Mouse (Mus musculus) liver, embryonic 14.5 days (tissue): ENCODE data around the gene Pomc. TPM values are rescaled to one million over a fixed set of nuclear protein-coding genes. Genes with fewer than 3 reads are reported as not detected.

Experiments
- ATAC-seq: fragments of 200-750 bp; cut with Nextera tagmentation; 2 replicates; pipeline ENCODE4 v1.8.0; 2017; ENCODE audit warnings: moderate number of reproducible peaks, mild to moderate bottlenecking, moderate library complexity; ENCODE audit not compliant: insufficient read depth
- DNase-seq, 3 experiments: peaks; one replicate each; pipeline ENCODE4 v3.0.0-alpha.2; 2012 to 2013; ENCODE audit warnings: low read depth in 3 of 3, low spot score in 3 of 3
- H3K27ac ChIP-seq: fragments of 300-500 bp; sonication (generic); 2 replicates; pipeline ENCODE4 v1.5.1; 2014; ENCODE audit warnings: moderate library complexity, mild to moderate bottlenecking, control low read depth, inconsistent platforms
- H3K27me3 ChIP-seq: fragments of 300-500 bp; sonication (generic); 2 replicates; pipeline ENCODE4 v1.6.1; 2014; ENCODE audit warnings: mild to moderate bottlenecking, low read length, moderate library complexity; ENCODE audit not compliant: control insufficient read depth, insufficient read depth
- H3K36me3 ChIP-seq: fragments of 300-500 bp; sonication (generic); replicated peaks from 2 replicates; pipeline ENCODE4 v1.6.1; 2014; ENCODE audit warnings: low read depth; ENCODE audit not compliant: control insufficient read depth, insufficient read depth
- H3K4me1 ChIP-seq, 2 experiments: fragments of 200-500 bp in 1 of 2; fragments of 300-500 bp in 1 of 2; sonication (generic) in 1 of 2; replicated peaks; 2 replicates each; pipeline ENCODE4 v1.6.1; 2012 to 2014; ENCODE audit warnings: antibody characterized with exemption in 1 of 2, inconsistent platforms in 1 of 2, low read length in 1 of 2; ENCODE audit not compliant: control insufficient read depth in 2 of 2, insufficient read depth in 2 of 2
- H3K4me2 ChIP-seq: fragments of 300-500 bp; sonication (generic); 2 replicates; pipeline ENCODE4 v1.6.1; 2014; ENCODE audit warnings: low read depth, mild to moderate bottlenecking, control low read depth, moderate library complexity
- H3K4me3 ChIP-seq, 2 experiments: fragments of 200-500 bp in 1 of 2; fragments of 300-500 bp in 1 of 2; sonication (generic) in 1 of 2; 2 replicates each; pipeline ENCODE4 v1.5.1; 2012 to 2014; ENCODE audit warnings: low read depth in 2 of 2, low read length in 2 of 2, mild to moderate bottlenecking in 2 of 2, control low read depth in 1 of 2, inconsistent platforms in 1 of 2, moderate library complexity in 1 of 2; ENCODE audit not compliant: insufficient read depth in 1 of 2
- H3K9ac ChIP-seq: fragments of 300-500 bp; sonication (generic); replicated peaks from 2 replicates; pipeline ENCODE4 v1.6.1; 2014; ENCODE audit warnings: mild to moderate bottlenecking, control low read depth, moderate library complexity
- H3K9me3 ChIP-seq: fragments of 300-500 bp; sonication (generic); 2 replicates; pipeline ENCODE4 v1.6.1; 2016; ENCODE audit warnings: low read length, mixed read lengths; ENCODE audit not compliant: control insufficient read depth
- CTCF ChIP-seq: IDR thresholded peaks from 2 replicates; pipeline ENCODE4 v1.5.1; 2016; ENCODE audit warnings: antibody characterized with exemption, low read depth, control low read depth
- EP300 ChIP-seq: IDR thresholded peaks from 2 replicates; pipeline ENCODE4 v1.6.1; 2016; ENCODE audit warnings: antibody characterized with exemption, low read depth
- WGBS: fragments of 180-500 bp; shearing (Covaris S2); extraction: QIAGEN DNeasy Blood & Tissue Kit; methylation state at CpG from one replicate; pipeline ENCODE4 v1.1.7; 2014; ENCODE audit not compliant: insufficient replicate concordance; 5-methylcytosine and 5-hydroxymethylcytosine counted together
- polyA plus RNA-seq, 2 experiments: library from polyadenylated mRNA; depleted of rRNA in 1 of 2; stranded (reverse) in 1 of 2; unstranded in 1 of 2; fragments of >200 nt; fragmentation: Nextera tagmentation in 1 of 2; extraction: Ambion mirVana in 1 of 2; gene quantifications; 2 replicates each; pipeline versions ENCODE4 v1.2.1 to v1.2.3; 2012 to 2014

The Pomc gene
- polyA plus RNA-seq (2012; rRNA removed): 0.15 and 0.28 TPM in 2 replicates
- 0.33 and 0.50 TPM in 2 replicates for polyA plus RNA-seq (2014; fragmentation: Nextera tagmentation; extraction: Ambion mirVana)

DNA sequence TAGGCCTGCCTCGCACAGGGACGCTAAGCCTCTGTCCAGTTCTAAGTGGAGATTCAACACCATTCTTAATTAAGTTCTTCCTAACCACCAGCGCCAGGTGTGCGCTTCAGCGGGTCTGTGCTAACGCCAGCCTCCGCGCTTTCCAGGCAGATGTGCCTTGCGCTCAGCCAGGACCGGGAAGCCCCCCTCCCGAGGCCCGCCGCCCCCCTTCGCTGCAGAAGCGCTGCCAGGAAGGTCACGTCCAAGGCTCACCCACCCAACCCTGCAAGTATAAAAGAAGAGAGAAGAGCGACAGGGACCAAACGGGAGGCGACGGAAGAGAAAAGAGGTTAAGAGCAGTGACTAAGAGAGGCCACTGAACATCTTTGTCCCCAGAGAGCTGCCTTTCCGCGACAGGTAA lies at the start of gene Pomc:
Pomc (plus strand) TSS at position 301 of the 400 bp plus-strand sequence.
- Histone ChIP-seq H3K27me3 (peaks cover 5% of the 10 kb centered on the region), H3K9me3 (no peaks in the 10 kb centered on the region), H3K4me3 (no peak within 1 kb of the TSS), H3K4me2 (no peak within 1 kb of the TSS), H3K4me1 (no peaks in the 10 kb centered on the region; a peak in 1 of 4 replicates), H3K27ac (no peak within 1 kb of the TSS), H3K9ac (no peak within 1 kb of the TSS), H3K36me3 (no peaks in the 10 kb centered on the region)
- no peak for ATAC-seq
- no peak for TF ChIP-seq CTCF
- 24% methylated on average over 22 of the region's 22 CpGs for WGBS
- DNase-seq: no peak

DNA sequence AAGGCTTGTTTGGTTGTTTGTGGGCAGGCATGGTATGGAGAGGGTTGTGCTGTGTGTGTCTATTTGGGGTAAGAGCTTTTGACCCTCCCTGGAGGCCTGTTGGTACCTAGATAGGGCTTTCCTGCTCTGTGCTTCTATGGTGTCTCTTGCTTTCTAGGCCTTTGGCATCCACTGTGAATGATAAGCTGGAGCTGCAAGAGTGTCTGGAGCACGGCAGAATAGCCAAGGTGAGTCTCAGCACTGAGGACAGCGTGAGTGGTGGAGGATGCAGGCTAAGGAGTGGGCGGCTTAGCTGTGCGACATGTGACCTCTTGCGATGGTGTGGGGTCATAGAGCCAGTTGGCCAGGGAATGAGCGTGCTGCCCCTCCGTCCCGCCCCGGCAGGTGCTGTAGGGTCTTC lies 49.3 kb upstream of the Pomc start:
- Histone ChIP-seq H3K4me3 (no peak overlapping the region), H3K4me1 (no peaks in the 10 kb centered on the region), H3K4me2 (no peak overlapping the region), H3K9me3 (no peaks in the 10 kb centered on the region), H3K27me3 (no peaks in the 10 kb centered on the region), H3K27ac (no peak overlapping the region), H3K9ac (no peak overlapping the region), H3K36me3 (peaks cover 7% of the 10 kb centered on the region)
- DNase-seq (no peak), ATAC-seq (no peak)
- TF ChIP-seq EP300: no peak
- no peak for TF ChIP-seq CTCF
- 80% methylated on average over 9 of the region's 9 CpGs for WGBS

DNA sequence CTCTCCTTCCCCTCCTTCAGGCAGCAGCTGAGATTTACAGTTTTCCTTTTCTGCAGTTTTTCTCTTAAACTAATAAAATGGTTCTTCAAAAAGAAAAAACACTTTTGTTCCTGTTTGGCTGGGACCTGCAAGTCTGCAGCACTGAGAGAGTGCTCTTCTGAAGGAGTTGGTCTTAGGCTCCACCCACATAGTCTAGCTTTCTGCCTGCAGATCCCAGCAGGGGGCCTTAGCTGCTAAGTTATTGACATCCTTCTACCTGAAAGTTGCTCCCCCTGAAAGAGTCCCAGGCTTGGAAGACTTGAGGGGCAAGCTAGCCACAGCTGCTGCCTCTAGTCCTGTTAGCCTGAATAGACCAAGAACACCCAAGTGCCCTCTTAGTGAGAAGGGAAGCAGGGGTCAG lies 48.4 kb upstream of the Pomc start:
- Histone ChIP-seq H3K4me2 (no peak overlapping the region), H3K4me1 (no peaks in the 10 kb centered on the region), H3K9ac (no peak overlapping the region), H3K27ac (no peak overlapping the region), H3K4me3 (no peak overlapping the region), H3K27me3 (no peaks in the 10 kb centered on the region), H3K9me3 (no peaks in the 10 kb centered on the region), H3K36me3 (peaks cover 7% of the 10 kb centered on the region)
- TF ChIP-seq EP300 (no peak), CTCF (no peak)
- ATAC-seq (no peak), DNase-seq (no peak)

DNA sequence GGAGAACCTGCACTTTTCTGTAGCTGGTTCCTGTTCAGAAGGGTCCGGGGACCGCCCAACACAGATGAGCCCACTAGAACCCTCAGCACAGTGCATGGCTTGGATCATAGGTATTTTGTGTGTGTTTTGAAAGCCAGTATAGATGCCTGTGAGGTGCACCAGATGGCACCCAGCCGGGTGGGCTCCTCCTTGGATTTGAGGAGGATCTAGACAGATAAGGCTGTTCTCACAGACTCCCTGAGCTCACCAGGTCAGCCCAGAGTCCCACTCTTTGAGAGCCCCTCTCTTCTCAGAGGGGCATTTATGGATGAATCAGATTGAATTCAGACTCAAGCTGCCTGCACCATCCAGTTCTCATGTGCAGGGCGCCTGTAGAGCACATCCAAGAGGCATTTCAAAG lies 47.7 kb upstream of the Pomc start:
- Histone ChIP-seq H3K27ac (no peak overlapping the region), H3K36me3 (peaks cover 5% of the 10 kb centered on the region), H3K9me3 (no peaks in the 10 kb centered on the region), H3K4me3 (no peak overlapping the region), H3K4me1 (no peaks in the 10 kb centered on the region), H3K27me3 (no peaks in the 10 kb centered on the region), H3K9ac (no peak overlapping the region), H3K4me2 (no peak overlapping the region)
- TF ChIP-seq EP300: no peak
- TF ChIP-seq CTCF: no peak
- no peak for DNase-seq
- no peak for ATAC-seq
- WGBS: 76% methylated on average over 4 of the region's 4 CpGs

DNA sequence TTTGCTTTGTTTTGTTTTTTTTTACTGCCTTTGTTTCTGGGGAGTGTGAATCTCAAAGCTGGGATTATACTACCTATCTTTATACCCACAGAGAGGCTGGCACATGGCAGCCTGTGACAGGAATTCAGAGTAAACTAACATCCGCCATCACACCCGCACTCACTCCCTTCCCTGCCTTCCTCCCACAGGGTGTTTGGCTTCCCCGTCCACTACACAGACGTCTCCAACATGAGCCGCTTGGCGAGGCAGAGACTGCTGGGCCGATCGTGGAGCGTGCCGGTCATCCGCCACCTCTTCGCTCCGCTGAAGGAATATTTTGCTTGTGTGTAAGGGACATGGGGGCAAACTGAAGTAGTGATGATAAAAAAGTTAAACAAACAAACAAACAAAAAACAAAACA lies 47.3 kb upstream of the Pomc start:
- no peak overlapping the region for H3K4me3 ChIP-seq
- H3K9ac ChIP-seq: no peak overlapping the region
- ATAC-seq (no peak), DNase-seq (no peak)
- no peaks in the 10 kb centered on the region for H3K27me3 ChIP-seq
- peaks cover 5% of the 10 kb centered on the region for H3K36me3 ChIP-seq
- no peak for TF ChIP-seq EP300
- 76% methylated on average over 13 of the region's 13 CpGs for WGBS
- no peaks in the 10 kb centered on the region for H3K4me1 ChIP-seq
- no peak overlapping the region for H3K4me2 ChIP-seq
- no peaks in the 10 kb centered on the region for H3K9me3 ChIP-seq
- no peak overlapping the region for H3K27ac ChIP-seq
